Mouse (Mus musculus): Measurements from ENCODE around the gene Kcnh2.

GRCm38 (mm10) chr5:24273683-24274621, 77.5 kb downstream of the Kcnh2 start:
- no peak for TF ChIP-seq POLR2A (IDR thresholded peaks at IDR 0.05; ENCODE audit: control insufficient read depth in 1 of 2, insufficient read depth in 1 of 2, low read depth in 1 of 2, low read length in 2 of 2, poor library complexity in 1 of 2)
- no peak for TF ChIP-seq CHD2 (IDR thresholded peaks at IDR 0.05; ENCODE audit: low read length)
- no peak for TF ChIP-seq GABPA (IDR thresholded peaks at IDR 0.05; ENCODE audit: low read depth, low read length)
- no peak for TF ChIP-seq HCFC1 (IDR thresholded peaks at IDR 0.05; ENCODE audit: low read depth, low read length)
- no peak for TF ChIP-seq CTCF (IDR thresholded peaks at IDR 0.05 in 2 of 3, conservative IDR thresholded peaks at IDR 0.05 in 1 of 3; ENCODE audit: control insufficient read depth in 1 of 3, insufficient read depth in 1 of 3, low read depth in 2 of 3, low read length in 3 of 3, poor library complexity in 1 of 3, severe bottlenecking in 1 of 3)
